Mouse (Mus musculus): Measurements from ENCODE around the gene Olfr1328.
"Not testable (repeated sequence)": the region's sequence is repeated elsewhere in the genome, so short reads cannot be mapped to it uniquely, and the experiment has no call there.

GRCm38 (mm10) chr4:118917365-118917764, 21.0 kb downstream of the Olfr1328 start, which contains the start of gene Olfr1329:
- not testable (repeated sequence) for TF ChIP-seq CTCF (IDR thresholded peaks at IDR 0.05; ENCODE audit: borderline replicate concordance, control insufficient read depth, extremely low read depth, insufficient read depth, low read length, poor library complexity); POLR2A (IDR thresholded peaks at IDR 0.05; ENCODE audit: control insufficient read depth, extremely low read depth, insufficient read depth, low read length, poor library complexity)

Data from thymus, adult 2 months (tissue).